Mouse (Mus musculus): Measurements from ENCODE around the gene Doc2a. TPM values are rescaled to one million over a fixed set of nuclear protein-coding genes. Genes with fewer than 3 reads are reported as not detected.
A peak's percentile ranks its signal among the peaks of the same experiment; 100 is the strongest.

Gene Doc2a
- 4.3 and 4.4 TPM in 2 replicates for polyA plus RNA-seq (2016; fragmentation: Nextera tagmentation; extraction: Ambion mirVana)

GRCm38 (mm10) chr7:126847116-126847420 is at the start of gene Doc2a:
Gene Doc2a, plus strand, starts transcription at chr7:126847416.
- Histone ChIP-seq H3K9me3 (replicated peaks) (no peaks in the 10 kb centered on the region), H3K36me3 (peaks cover 6% of the 10 kb centered on the region), H3K27ac (no peak within 1 kb of the TSS), H3K4me2 (replicated peaks) (peak within 1 kb of the TSS; percentile 100), H3K4me3 (peak within 1 kb of the TSS; percentile 59), H3K27me3 (peaks cover 44% of the 10 kb centered on the region), H3K4me1 (peaks cover 23% of the 10 kb centered on the region), H3K9ac (peak within 1 kb of the TSS; percentile 78)
- 20% methylated on average over 4 of the region's 4 CpGs for WGBS
- ATAC-seq (ENCODE audit: low FRiP score) = no peak

DNA sequence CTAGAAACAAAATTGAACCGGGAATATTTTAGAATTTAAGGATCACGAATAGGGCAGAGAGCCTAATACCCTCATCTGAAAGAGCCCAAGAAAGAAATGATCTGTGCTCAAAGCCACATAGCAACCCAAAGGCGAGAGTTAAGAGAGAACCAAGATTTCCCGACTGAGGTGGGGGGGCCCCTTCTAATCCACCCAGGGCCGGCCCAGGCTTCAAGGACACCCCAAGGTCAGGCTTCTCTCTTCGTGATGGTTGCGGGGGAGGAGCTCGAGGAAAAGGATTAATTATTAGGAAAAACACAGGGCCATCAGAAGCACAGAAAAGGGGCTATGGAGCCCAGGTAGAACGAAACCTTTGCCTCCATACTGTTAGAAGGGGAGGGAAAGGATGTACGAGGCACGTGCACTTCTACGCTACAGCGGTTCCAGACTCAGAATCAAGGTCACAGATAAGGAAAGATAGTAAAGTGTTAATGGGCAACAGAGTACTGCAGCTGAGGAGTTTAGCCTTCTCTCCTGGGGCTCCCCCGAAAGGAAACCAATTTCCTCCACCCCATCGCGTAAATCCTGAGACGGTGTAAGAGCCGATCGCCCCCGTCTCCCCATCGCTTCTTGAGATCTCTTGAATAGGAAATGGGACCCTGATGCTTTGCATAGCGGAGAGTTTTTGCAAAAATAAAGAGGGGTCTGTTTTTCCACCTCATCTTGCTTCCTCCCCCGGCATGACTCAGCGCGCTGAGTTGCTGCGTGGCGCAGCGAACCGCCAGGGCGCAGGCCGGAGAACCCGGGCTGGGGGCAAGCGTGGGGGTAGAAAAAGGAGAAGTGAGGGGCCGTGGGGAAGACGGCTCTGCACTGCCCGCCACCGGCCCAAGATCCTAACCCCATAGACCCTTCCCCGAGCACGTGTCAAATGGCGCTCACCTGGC is 48.8 kb upstream of the Doc2a start:
- Histone ChIP-seq H3K36me3 (peaks cover 33% of the 10 kb centered on the region), H3K27me3 (no peaks in the 10 kb centered on the region), H3K4me3 (peak overlapping the region; percentile 87), H3K4me2 (replicated peaks) (peak overlapping the region; percentile 82), H3K9me3 (replicated peaks) (no peaks in the 10 kb centered on the region), H3K27ac (peak overlapping the region; percentile 96), H3K9ac (peak overlapping the region; percentile 92), H3K4me1 (peaks cover 41% of the 10 kb centered on the region)
- under 1% methylated on average over 40 of the region's 40 CpGs for WGBS
- 0 out of 2 replicates have a peak, but pooled peaks have one; percentile 1 for ATAC-seq (ENCODE audit: low FRiP score)

DNA sequence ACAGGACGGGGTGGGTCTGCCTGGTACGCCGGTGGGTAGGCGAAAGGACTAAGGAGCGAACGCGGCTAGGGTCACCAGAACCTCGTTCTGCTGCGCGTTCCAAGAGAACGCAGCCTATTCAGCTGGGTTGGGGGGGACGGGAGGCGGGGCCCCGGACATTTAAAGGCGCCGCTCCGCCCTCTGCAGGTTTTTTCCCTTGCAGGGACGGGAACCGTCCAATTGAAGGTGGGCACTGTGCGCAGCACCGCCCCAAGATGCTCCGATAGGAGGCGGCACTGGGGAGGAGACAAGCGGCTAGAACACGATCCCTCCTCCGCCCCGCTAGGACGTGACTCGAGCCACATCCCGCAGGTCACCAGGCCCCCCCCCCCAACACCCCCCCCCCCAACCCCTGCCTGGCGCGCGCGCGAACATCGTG is 48.2 kb upstream of the Doc2a start:
- Histone ChIP-seq H3K4me1 (peaks cover 41% of the 10 kb centered on the region), H3K9ac (peak overlapping the region; percentile 92), H3K27ac (peak overlapping the region; percentile 96), H3K36me3 (peaks cover 36% of the 10 kb centered on the region), H3K9me3 (replicated peaks) (no peaks in the 10 kb centered on the region), H3K27me3 (no peaks in the 10 kb centered on the region), H3K4me2 (replicated peaks) (peak overlapping the region; percentile 82), H3K4me3 (peak overlapping the region; percentile 87)
- ATAC-seq (ENCODE audit: low FRiP score) = peak; percentile 96
- WGBS = under 1% methylated on average over 30 of the region's 36 CpGs

GRCm38 (mm10) chr7:126799468-126800268 is 47.5 kb upstream of the Doc2a start:
- Histone ChIP-seq H3K4me3 (peak overlapping the region; percentile 87), H3K4me2 (replicated peaks) (peak overlapping the region; percentile 82), H3K27ac (peak overlapping the region; percentile 96), H3K36me3 (peaks cover 36% of the 10 kb centered on the region), H3K4me1 (peaks cover 41% of the 10 kb centered on the region), H3K9me3 (replicated peaks) (no peaks in the 10 kb centered on the region), H3K9ac (peak overlapping the region; percentile 92), H3K27me3 (no peaks in the 10 kb centered on the region)
- WGBS = 2% methylated on average over 36 of the region's 38 CpGs
- peak; percentile 93 for ATAC-seq (ENCODE audit: low FRiP score)

DNA sequence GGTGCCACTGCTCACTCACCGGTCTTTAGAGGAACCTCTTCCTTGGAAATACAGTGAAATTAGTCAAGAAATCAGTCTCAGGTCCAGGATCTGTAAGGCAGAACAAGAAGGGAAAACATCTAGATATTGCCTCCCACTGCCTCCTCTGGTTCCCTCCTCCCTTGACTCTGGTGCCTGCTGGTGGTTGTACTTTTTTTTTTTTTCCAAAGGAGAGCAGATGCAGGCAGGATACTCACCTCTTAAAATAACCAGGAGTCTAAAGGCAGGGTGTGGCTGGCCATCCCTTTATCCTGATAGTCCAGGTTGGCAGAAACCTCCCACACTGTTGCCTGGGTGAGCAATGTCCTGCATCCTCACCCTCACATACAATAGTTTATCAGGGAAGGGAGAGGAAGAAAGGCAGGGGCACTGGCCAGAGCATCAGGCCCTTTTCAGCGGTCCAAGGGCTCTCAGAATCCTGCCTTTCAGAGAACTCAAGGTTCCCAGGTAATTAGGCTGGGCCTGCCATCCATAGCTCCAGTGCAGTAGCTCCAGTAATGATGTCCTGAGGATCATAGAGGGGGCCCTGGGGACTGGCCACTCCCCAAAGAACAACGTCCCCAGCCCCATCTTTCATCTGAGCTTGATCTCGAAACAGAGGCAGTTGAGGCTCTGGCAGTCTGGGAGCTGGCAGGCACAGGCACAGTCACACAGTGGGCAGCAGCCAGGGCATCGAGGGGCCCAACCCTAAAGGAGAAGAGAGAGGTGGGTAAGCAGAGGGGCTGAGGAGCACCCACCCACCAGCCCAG is 46.8 kb upstream of the Doc2a start:
- 59% methylated on average over 5 of the region's 5 CpGs for WGBS

DNA sequence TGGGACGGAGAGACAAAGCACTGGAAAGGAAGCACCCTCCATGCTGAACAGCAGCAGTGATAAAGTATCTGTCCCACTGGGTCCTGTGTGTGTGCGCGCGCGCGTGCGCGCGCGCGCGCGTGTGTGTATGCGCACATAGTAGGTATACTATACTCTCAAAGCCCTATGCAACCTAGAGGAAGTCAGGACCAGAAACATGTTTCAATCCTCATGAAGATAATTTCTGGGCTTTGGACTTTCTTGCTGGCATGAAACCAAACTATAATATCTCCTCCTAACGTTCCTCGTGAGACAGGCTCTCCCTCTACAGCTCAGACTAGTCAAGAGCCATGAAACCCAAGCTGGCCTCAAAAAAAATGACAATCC is 46.2 kb upstream of the Doc2a start:
- no peaks in the 10 kb centered on the region for H3K9me3 ChIP-seq (replicated peaks)
- H3K27ac ChIP-seq = no peak overlapping the region
- WGBS = 95% methylated on average over 16 of the region's 16 CpGs
- no peak overlapping the region for H3K4me3 ChIP-seq
- no peaks in the 10 kb centered on the region for H3K27me3 ChIP-seq
- peaks cover 23% of the 10 kb centered on the region for H3K36me3 ChIP-seq
- H3K9ac ChIP-seq = no peak overlapping the region
- no peak for ATAC-seq (ENCODE audit: low FRiP score)
- H3K4me1 ChIP-seq = peaks cover 35% of the 10 kb centered on the region
- no peak overlapping the region for H3K4me2 ChIP-seq (replicated peaks)

More for the DNA sequence above, 46.8 kb upstream of the Doc2a start:
- H3K9me3 ChIP-seq (replicated peaks) = no peaks in the 10 kb centered on the region
- H3K4me3 ChIP-seq = peak overlapping the region; percentile 87
- H3K36me3 ChIP-seq = peaks cover 28% of the 10 kb centered on the region
- no peaks in the 10 kb centered on the region for H3K27me3 ChIP-seq
- H3K4me2 ChIP-seq (replicated peaks) = peak overlapping the region; percentile 82
- no peak for ATAC-seq (ENCODE audit: low FRiP score)
- peaks cover 41% of the 10 kb centered on the region for H3K4me1 ChIP-seq
- peak overlapping the region; percentile 96 for H3K27ac ChIP-seq
- peak overlapping the region; percentile 92 for H3K9ac ChIP-seq

DNA sequence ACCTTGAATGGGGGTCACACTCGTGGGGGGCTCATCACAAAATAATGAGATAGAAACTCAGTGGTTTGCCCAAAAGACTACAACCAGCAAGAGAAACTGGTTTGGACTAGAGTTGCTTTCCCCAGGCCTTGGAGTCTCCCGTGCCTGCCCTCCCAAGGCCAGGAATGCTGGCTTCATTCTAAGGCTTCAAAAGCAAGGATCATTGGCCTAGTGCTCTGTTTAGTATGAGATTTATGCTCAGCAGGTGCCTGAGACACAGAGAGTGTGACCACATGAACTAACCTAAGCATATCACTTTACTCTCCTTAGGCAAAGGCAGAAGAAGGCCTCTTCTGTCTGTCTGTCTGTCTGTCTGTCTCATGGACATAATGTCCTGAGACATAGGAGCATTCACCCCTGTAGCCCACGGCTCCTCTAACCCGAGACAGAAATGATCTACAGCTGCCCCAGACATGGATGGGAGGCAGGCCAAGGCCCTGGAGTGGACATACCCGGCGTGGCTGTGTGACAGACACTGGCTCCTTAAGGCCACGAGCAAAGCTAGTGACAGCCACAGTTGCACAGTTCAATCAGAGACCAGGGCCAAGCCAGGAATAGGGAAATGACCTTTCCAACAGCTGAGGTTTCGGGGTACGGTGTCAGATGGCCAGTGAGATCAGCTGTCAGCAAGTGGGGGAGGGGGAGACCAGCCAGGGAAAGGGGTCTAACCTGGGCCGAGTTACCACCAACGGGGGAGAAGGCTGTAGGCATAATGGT is 44.9 kb upstream of the Doc2a start:
- no peak overlapping the region for H3K4me2 ChIP-seq (replicated peaks)
- H3K27ac ChIP-seq = no peak overlapping the region
- ATAC-seq (ENCODE audit: low FRiP score) = no peak
- 87% methylated on average over 11 of the region's 11 CpGs for WGBS
- no peak overlapping the region for H3K9ac ChIP-seq
- H3K27me3 ChIP-seq = no peaks in the 10 kb centered on the region
- H3K9me3 ChIP-seq (replicated peaks) = no peaks in the 10 kb centered on the region
- H3K4me1 ChIP-seq = peaks cover 23% of the 10 kb centered on the region
- H3K36me3 ChIP-seq = peaks cover 12% of the 10 kb centered on the region
- no peak overlapping the region for H3K4me3 ChIP-seq

DNA sequence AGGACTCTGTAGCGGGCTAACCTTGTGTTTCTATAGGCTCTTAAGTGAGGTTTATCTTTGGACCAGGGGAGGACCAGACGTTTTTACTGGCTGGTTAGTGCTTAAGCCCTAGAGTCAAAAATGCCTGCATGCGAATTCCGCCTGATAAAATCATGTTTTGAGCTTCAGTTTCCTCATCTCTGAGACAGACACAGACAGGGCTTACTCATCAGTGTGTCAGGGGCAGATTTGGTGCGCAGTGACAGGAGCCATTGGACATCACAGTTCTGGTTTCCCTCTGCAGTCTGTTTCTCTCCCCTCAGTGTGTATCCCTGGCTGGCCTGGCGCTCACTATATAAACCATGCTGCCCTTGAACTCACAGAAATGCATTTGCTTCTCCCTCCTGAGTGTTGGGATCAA is 44.0 kb upstream of the Doc2a start:
- H3K4me1 ChIP-seq = peaks cover 22% of the 10 kb centered on the region
- H3K4me2 ChIP-seq (replicated peaks) = no peak overlapping the region
- ATAC-seq (ENCODE audit: low FRiP score) = no peak
- no peaks in the 10 kb centered on the region for H3K27me3 ChIP-seq
- 91% methylated on average over 6 of the region's 6 CpGs for WGBS
- H3K4me3 ChIP-seq = no peak overlapping the region
- H3K9me3 ChIP-seq (replicated peaks) = no peaks in the 10 kb centered on the region
- no peak overlapping the region for H3K9ac ChIP-seq
- no peak overlapping the region for H3K27ac ChIP-seq
- peaks cover 10% of the 10 kb centered on the region; the same call in 1 of the 2 replicates for H3K36me3 ChIP-seq

DNA sequence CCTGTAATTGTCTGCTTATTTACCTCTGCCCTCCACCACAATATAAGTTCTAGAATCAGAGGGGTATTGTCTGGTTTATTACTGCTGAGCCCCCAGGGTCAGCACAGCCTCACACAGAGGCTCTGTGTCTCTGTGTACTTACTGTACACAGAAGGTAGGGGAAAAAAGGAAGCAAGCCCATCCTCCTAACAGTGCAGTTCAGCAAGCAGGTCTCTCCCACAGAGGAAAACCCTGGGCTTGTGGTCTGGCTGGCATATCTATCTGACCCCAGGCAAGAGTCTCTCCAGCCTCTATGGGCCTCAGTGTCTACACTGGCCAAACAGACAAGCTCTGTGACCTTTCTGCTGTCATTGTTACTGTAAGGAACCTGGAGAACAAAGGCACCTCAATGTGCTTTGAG is 43.5 kb upstream of the Doc2a start:
- Histone ChIP-seq H3K9me3 (replicated peaks) (no peaks in the 10 kb centered on the region), H3K27me3 (no peaks in the 10 kb centered on the region), H3K9ac (no peak overlapping the region), H3K4me3 (no peak overlapping the region), H3K27ac (no peak overlapping the region), H3K4me1 (peaks cover 25% of the 10 kb centered on the region), H3K36me3 (peaks cover 10% of the 10 kb centered on the region; the same call in 1 of the 2 replicates), H3K4me2 (replicated peaks) (no peak overlapping the region)
- ATAC-seq (ENCODE audit: low FRiP score) = no peak

GRCm38 (mm10) chr7:126806956-126807355 is 40.3 kb upstream of the Doc2a start:
- H3K9ac ChIP-seq = no peak overlapping the region
- H3K4me3 ChIP-seq = no peak overlapping the region
- no peak for ATAC-seq (ENCODE audit: low FRiP score)
- peaks cover 17% of the 10 kb centered on the region for H3K4me1 ChIP-seq
- WGBS = 82% methylated on average over 6 of the region's 6 CpGs
- no peaks in the 10 kb centered on the region for H3K9me3 ChIP-seq (replicated peaks)
- H3K27ac ChIP-seq = no peak overlapping the region
- no peaks in the 10 kb centered on the region for H3K27me3 ChIP-seq
- no peak overlapping the region for H3K4me2 ChIP-seq (replicated peaks)
- peaks cover 10% of the 10 kb centered on the region; the same call in 1 of the 2 replicates for H3K36me3 ChIP-seq

GRCm38 (mm10) chr7:126807405-126807804 is 39.8 kb upstream of the Doc2a start:
- Histone ChIP-seq H3K4me2 (replicated peaks) (peak overlapping the region; percentile 91), H3K4me1 (peaks cover 17% of the 10 kb centered on the region), H3K9ac (peak overlapping the region; percentile 83; the same call in 1 of the 2 replicates), H3K9me3 (replicated peaks) (no peaks in the 10 kb centered on the region), H3K27ac (no peak overlapping the region), H3K36me3 (peaks cover 10% of the 10 kb centered on the region; the same call in 1 of the 2 replicates), H3K27me3 (no peaks in the 10 kb centered on the region), H3K4me3 (peak overlapping the region; percentile 64; the same call in 1 of the 2 replicates)
- ATAC-seq (ENCODE audit: low FRiP score) = no peak
- WGBS = 70% methylated on average over 4 of the region's 4 CpGs

Measured in hindbrain, embryonic 12.5 days (tissue).